Mouse (Mus musculus) intestine, embryonic 15.5 days (tissue): Measurements from ENCODE around the gene Cryba4. TPM values are rescaled to one million over a fixed set of nuclear protein-coding genes. Genes with fewer than 3 reads are reported as not detected.

Experiments used
- ATAC-seq: fragments of 200-750 bp; cut with Nextera tagmentation; 2 replicates; pipeline ENCODE4 v1.8.0; 2017; ENCODE audit warnings: moderate TSS enrichment, moderate library complexity
- H3K27ac ChIP-seq: fragments of 300-500 bp; sonication (generic); 2 replicates; pipeline ENCODE4 v1.5.1; 2015; ENCODE audit warnings: mild to moderate bottlenecking, inconsistent platforms
- H3K27me3 ChIP-seq: fragments of 300-500 bp; sonication (generic); replicated peaks from 2 replicates; pipeline ENCODE4 v1.6.1; 2015; ENCODE audit warnings: inconsistent platforms
- H3K36me3 ChIP-seq: fragments of 300-500 bp; sonication (generic); 2 replicates; pipeline ENCODE4 v1.6.1; 2015; ENCODE audit warnings: inconsistent platforms
- H3K4me1 ChIP-seq: fragments of 300-500 bp; sonication (generic); replicated peaks from 2 replicates; pipeline ENCODE4 v1.6.1; 2015; ENCODE audit warnings: inconsistent platforms
- H3K4me2 ChIP-seq: fragments of 300-500 bp; sonication (generic); replicated peaks from 2 replicates; pipeline ENCODE4 v1.6.1; 2015; ENCODE audit warnings: mild to moderate bottlenecking, inconsistent platforms
- H3K4me3 ChIP-seq: fragments of 300-500 bp; sonication (generic); replicated peaks from 2 replicates; pipeline ENCODE4 v1.5.1; 2015; ENCODE audit warnings: inconsistent platforms
- H3K9ac ChIP-seq: fragments of 300-500 bp; sonication (generic); 2 replicates; pipeline ENCODE4 v1.6.1; 2015; ENCODE audit warnings: inconsistent platforms
- H3K9me3 ChIP-seq: fragments of 300-500 bp; sonication (generic); 2 replicates; pipeline ENCODE4 v1.6.1; 2016; ENCODE audit warnings: inconsistent platforms
- WGBS: fragments of 180-500 bp; shearing (Covaris S2); methylation state at CpG from one replicate; pipeline ENCODE4 v1.1.7; 2015; 5-methylcytosine and 5-hydroxymethylcytosine counted together
- polyA plus RNA-seq: library from polyadenylated mRNA; unstranded; fragments of >200 nt; fragmentation: Nextera tagmentation; extraction: Ambion mirVana; gene quantifications from 2 replicates; pipeline ENCODE4 v1.2.1, GENCODE M21; 2015

The Cryba4 gene
- polyA plus RNA-seq, 1 experiment from 2014 or later, result 1.7 TPM

- Histone ChIP-seq H3K27ac (0 out of 2 replicates have a peak overlapping the region, but pooled peaks have one; percentile 6), H3K4me1 (peaks cover 17% of the 10 kb centered on the region; the same call in 1 of the 2 replicates), H3K9me3 (no peaks in the 10 kb centered on the region), H3K9ac (no peak overlapping the region), H3K4me2 (no peak overlapping the region), H3K4me3 (no peak overlapping the region), H3K36me3 (no peaks in the 10 kb centered on the region), H3K27me3 (no peaks in the 10 kb centered on the region)
- 62% methylated on average over 22 of the region's 22 CpGs for WGBS
- no peak for ATAC-seq
Measured at GRCm38 (mm10) chr5:112217031-112217430, 35.3 kb downstream of the Cryba4 start.

GRCm38 (mm10) chr5:112216335-112216734, 36.0 kb downstream of the Cryba4 start:
- H3K27me3 ChIP-seq, result no peaks in the 10 kb centered on the region
- H3K4me3 ChIP-seq, result no peak overlapping the region
- H3K27ac ChIP-seq, result no peak overlapping the region
- H3K9ac ChIP-seq, result no peak overlapping the region
- no peaks in the 10 kb centered on the region for H3K36me3 ChIP-seq
- no peak for ATAC-seq
- H3K4me1 ChIP-seq, result peaks cover 17% of the 10 kb centered on the region; the same call in 1 of the 2 replicates
- H3K4me2 ChIP-seq, result no peak overlapping the region
- WGBS, result 83% methylated on average over 7 of the region's 7 CpGs
- H3K9me3 ChIP-seq, result no peaks in the 10 kb centered on the region

- peak overlapping the region; percentile 61 for H3K27ac ChIP-seq
Measured at GRCm38 (mm10) chr5:112215801-112216251, 36.5 kb downstream of the Cryba4 start.

DNA sequence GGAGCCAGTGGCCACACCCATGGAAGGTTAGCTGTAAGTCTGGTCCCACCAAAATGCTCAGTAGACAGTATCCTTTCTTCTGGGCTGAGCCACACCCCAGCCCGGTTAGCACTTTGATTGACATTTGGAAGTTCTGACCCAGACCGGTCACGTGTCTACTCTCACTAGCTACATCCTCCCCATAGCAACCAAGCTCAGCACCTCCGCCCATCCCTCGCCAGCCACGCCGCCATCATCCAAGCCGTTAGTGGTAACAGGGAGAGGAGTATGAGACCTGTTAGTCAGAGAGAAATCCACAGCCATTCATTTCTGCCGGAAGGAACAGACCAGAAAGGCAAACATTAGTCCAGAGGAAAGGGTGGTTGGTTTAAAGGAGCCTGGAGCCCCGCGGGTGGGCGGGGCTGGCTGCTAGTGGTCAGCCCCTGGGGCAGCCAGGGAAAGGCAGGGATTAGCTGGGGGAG, 37.0 kb downstream of the Cryba4 start:
- no peaks in the 10 kb centered on the region for H3K27me3 ChIP-seq
- ATAC-seq, result 0 out of 2 replicates have a peak, but pooled peaks have one; percentile 9
- no peak overlapping the region for H3K4me3 ChIP-seq
- peak overlapping the region; percentile 37 for H3K4me2 ChIP-seq
- 29% methylated on average over 12 of the region's 12 CpGs for WGBS
- H3K27ac ChIP-seq, result peak overlapping the region; percentile 61; the same call in 1 of the 2 replicates
- no peaks in the 10 kb centered on the region for H3K9me3 ChIP-seq
- peaks cover 17% of the 10 kb centered on the region; the same call in 1 of the 2 replicates for H3K4me1 ChIP-seq
- H3K9ac ChIP-seq, result no peak overlapping the region
- no peaks in the 10 kb centered on the region for H3K36me3 ChIP-seq

More at GRCm38 (mm10) chr5:112215801-112216251, 36.5 kb downstream of the Cryba4 start:
- Histone ChIP-seq H3K4me3 (no peak overlapping the region), H3K4me2 (peak overlapping the region; percentile 37), H3K9me3 (no peaks in the 10 kb centered on the region), H3K36me3 (no peaks in the 10 kb centered on the region), H3K4me1 (peaks cover 17% of the 10 kb centered on the region; the same call in 1 of the 2 replicates), H3K27me3 (no peaks in the 10 kb centered on the region), H3K9ac (no peak overlapping the region)
- 51% methylated on average over 9 of the region's 9 CpGs for WGBS
- no peak for ATAC-seq

DNA sequence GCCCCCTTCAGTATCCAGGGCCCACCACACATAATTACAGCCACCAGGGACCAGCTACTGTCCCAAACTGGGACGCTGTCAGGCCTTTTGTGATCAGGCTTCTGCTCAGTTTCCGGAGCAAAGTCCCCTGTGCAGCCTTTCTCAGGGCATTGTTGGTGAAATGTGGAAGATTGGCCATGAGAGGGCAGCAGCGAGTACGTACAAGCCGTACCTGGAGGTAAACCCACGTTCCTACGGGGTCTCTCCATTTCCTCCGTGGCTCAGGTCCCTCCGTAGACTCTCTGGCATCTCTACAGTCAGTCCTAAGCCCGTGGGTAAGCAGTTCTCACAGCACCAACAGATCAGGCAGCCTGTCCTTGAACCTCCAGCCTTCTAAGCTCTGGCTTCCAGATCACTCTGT, 37.9 kb downstream of the Cryba4 start:
- Histone ChIP-seq H3K4me2 (peak overlapping the region; percentile 27; the same call in 1 of the 2 replicates), H3K4me1 (peaks cover 16% of the 10 kb centered on the region; the same call in 1 of the 2 replicates), H3K27ac (0 out of 2 replicates have a peak overlapping the region, but pooled peaks have one; percentile 41), H3K9ac (no peak overlapping the region), H3K4me3 (no peak overlapping the region), H3K9me3 (no peaks in the 10 kb centered on the region), H3K36me3 (no peaks in the 10 kb centered on the region), H3K27me3 (no peaks in the 10 kb centered on the region)
- ATAC-seq, result peak; percentile 48
- 6% methylated on average over 10 of the region's 10 CpGs for WGBS

DNA sequence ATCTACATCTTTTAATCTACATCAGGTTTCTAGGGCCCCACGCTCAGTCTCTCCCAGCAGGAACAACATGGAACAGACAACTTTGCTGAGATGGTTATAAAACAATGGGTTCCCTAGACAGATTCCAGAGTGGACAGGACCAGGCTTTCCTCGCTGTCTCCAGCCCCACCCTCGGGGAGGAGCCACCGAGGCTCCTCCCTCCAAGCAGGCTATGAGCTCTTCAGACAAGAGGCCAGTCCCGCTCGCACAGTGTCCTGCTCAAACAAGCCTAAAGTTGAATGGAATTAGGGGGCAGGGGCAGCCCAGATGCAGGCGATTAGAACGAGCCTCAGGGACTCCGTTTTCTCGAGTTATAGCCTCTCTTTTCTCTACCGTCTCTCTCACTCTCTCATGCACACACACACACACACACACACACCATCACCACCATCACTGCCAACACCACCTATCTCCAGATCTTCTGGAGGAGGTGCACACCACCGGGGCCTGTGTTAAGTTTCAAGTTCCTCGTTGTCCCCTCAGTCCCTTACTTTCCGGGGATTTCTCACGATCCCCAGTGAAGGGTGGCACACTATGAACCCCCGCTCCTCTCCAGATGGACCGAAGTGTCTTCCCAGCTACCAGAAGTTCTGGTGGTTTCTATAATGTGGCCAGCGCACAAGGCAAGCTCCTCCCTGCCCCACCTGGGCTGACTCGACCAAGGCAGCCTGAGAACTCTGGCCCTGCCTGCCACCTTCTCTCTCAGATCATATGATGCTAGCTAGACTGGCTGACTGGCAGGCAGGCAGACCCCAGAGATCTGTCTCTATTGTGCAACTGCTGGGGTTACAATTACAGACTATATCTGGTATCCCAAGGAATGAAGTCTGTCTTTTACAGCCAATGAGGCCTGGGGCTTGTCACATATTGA, 38.7 kb downstream of the Cryba4 start:
- peak; percentile 7; the same call in 1 of the 2 replicates for ATAC-seq
- Histone ChIP-seq H3K9me3 (no peaks in the 10 kb centered on the region), H3K4me1 (peaks cover 11% of the 10 kb centered on the region; the same call in 1 of the 2 replicates), H3K36me3 (no peaks in the 10 kb centered on the region), H3K27me3 (no peaks in the 10 kb centered on the region), H3K4me3 (no peak overlapping the region), H3K4me2 (no peak overlapping the region), H3K9ac (no peak overlapping the region), H3K27ac (0 out of 2 replicates have a peak overlapping the region, but pooled peaks have one; percentile 41)
- 44% methylated on average over 19 of the region's 19 CpGs for WGBS

- no peaks in the 10 kb centered on the region for H3K36me3 ChIP-seq
- H3K4me3 ChIP-seq, result no peak overlapping the region
- no peak overlapping the region for H3K9ac ChIP-seq
- no peaks in the 10 kb centered on the region for H3K9me3 ChIP-seq
- no peak overlapping the region for H3K4me2 ChIP-seq
- peaks cover 11% of the 10 kb centered on the region; the same call in 1 of the 2 replicates for H3K4me1 ChIP-seq
- 78% methylated on average over 6 of the region's 6 CpGs for WGBS
- H3K27ac ChIP-seq, result no peak overlapping the region
- no peak for ATAC-seq
- no peaks in the 10 kb centered on the region for H3K27me3 ChIP-seq
Measured at GRCm38 (mm10) chr5:112212711-112213264, 39.5 kb downstream of the Cryba4 start.

DNA sequence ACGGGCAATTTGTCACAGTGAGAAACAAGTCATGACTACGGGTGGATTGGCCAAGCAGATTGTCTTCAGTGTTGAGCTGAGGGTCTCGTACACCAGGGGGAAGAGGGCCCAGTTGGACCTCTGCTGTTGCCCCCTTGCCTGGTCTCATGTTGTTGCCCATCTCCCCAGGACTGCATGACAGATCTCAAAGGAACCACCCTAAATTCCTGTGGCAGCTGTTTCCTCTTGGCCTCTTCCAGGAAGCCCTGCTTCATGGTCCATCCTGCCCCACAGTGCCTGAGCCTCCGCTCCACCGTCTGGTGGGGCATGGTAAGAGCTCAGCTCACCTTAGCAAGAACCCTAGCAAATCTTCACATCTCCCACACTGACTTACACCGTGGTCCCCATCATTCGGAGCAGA, 40.4 kb downstream of the Cryba4 start:
- Histone ChIP-seq H3K9me3 (no peaks in the 10 kb centered on the region), H3K4me2 (no peak overlapping the region), H3K4me3 (no peak overlapping the region), H3K9ac (no peak overlapping the region), H3K36me3 (no peaks in the 10 kb centered on the region), H3K4me1 (peaks cover 11% of the 10 kb centered on the region; the same call in 1 of the 2 replicates), H3K27me3 (no peaks in the 10 kb centered on the region), H3K27ac (no peak overlapping the region)
- 84% methylated on average over 7 of the region's 7 CpGs for WGBS
- ATAC-seq, result no peak

DNA sequence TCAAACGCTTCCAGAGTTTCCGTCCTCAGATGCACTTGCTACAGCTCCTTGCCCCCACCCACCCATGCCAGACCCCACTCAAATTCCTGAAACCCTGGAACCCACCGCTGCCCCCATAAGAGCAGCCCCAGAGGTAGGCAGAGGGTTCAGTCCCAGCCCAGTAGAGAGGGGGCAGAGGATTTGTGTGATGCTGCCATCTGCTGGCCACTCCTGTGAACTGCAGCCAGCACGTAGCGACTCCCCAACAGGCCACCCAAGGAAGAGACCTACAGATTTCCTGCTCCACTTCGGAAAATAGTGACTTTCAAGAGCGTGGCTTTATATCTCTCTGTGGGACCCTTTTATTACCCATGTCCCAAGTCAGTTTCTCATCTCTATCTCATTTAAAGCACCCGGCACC, 42.2 kb downstream of the Cryba4 start:
- Histone ChIP-seq H3K4me3 (no peak overlapping the region), H3K4me2 (no peak overlapping the region), H3K4me1 (peaks cover 11% of the 10 kb centered on the region; the same call in 1 of the 2 replicates), H3K9me3 (no peaks in the 10 kb centered on the region), H3K36me3 (no peaks in the 10 kb centered on the region), H3K9ac (no peak overlapping the region), H3K27me3 (no peaks in the 10 kb centered on the region), H3K27ac (no peak overlapping the region)
- ATAC-seq, result no peak
- 33% methylated on average over 8 of the region's 8 CpGs for WGBS

GRCm38 (mm10) chr5:112208321-112208720, 44.0 kb downstream of the Cryba4 start:
- Histone ChIP-seq H3K9ac (no peak overlapping the region), H3K4me3 (no peak overlapping the region), H3K4me2 (no peak overlapping the region), H3K27ac (no peak overlapping the region), H3K9me3 (no peaks in the 10 kb centered on the region), H3K27me3 (no peaks in the 10 kb centered on the region), H3K36me3 (no peaks in the 10 kb centered on the region), H3K4me1 (peaks cover 4% of the 10 kb centered on the region; the same call in 1 of the 2 replicates)
- no peak for ATAC-seq
- WGBS, result 30% methylated on average over 4 of the region's 4 CpGs

GRCm38 (mm10) chr5:112206543-112207255, 45.6 kb downstream of the Cryba4 start:
- no peak overlapping the region for H3K9ac ChIP-seq
- ATAC-seq, result peak; percentile 41
- 18% methylated on average over 16 of the region's 16 CpGs for WGBS

More at GRCm38 (mm10) chr5:112206543-112207255, 45.6 kb downstream of the Cryba4 start:
- Histone ChIP-seq H3K4me3 (no peak overlapping the region), H3K9me3 (no peaks in the 10 kb centered on the region), H3K4me1 (peaks cover 4% of the 10 kb centered on the region; the same call in 1 of the 2 replicates), H3K27me3 (no peaks in the 10 kb centered on the region), H3K27ac (no peak overlapping the region), H3K4me2 (peak overlapping the region; percentile 23; the same call in 1 of the 2 replicates), H3K36me3 (no peaks in the 10 kb centered on the region)
